Mouse (Mus musculus): ENCODE data around the gene Cabp1.

GRCm38 (mm10) chr5:115163563-115163962, 30.6 kb downstream of the Cabp1 start:
- TF ChIP-seq GATA1 (IDR thresholded peaks at IDR 0.05; ENCODE audit: low read length) (no peak), TAL1 (IDR thresholded peaks at IDR 0.05; ENCODE audit: low read length) (no peak)

Measured in erythroblast, embryonic 14.5 days (primary cell).